Mouse (Mus musculus) activated CD4-positive, CD25-positive, alpha-beta regulatory T cell (primary cell): Measurements from ENCODE around the gene Ghdc. TPM values are rescaled to one million over a fixed set of nuclear protein-coding genes. Genes with fewer than 3 reads are reported as not detected.

Source experiments
- polyA plus RNA-seq, 2 experiments: library from polyadenylated mRNA; unstranded; fragments of 100-300 nt; shearing (Covaris generic); gene quantifications; one replicate each; pipeline ENCODE4 v1.2.1; 2017

Ghdc gene
- 1 to 10 TPM; 1.2 to 4.5 TPM for polyA plus RNA-seq

DNA sequence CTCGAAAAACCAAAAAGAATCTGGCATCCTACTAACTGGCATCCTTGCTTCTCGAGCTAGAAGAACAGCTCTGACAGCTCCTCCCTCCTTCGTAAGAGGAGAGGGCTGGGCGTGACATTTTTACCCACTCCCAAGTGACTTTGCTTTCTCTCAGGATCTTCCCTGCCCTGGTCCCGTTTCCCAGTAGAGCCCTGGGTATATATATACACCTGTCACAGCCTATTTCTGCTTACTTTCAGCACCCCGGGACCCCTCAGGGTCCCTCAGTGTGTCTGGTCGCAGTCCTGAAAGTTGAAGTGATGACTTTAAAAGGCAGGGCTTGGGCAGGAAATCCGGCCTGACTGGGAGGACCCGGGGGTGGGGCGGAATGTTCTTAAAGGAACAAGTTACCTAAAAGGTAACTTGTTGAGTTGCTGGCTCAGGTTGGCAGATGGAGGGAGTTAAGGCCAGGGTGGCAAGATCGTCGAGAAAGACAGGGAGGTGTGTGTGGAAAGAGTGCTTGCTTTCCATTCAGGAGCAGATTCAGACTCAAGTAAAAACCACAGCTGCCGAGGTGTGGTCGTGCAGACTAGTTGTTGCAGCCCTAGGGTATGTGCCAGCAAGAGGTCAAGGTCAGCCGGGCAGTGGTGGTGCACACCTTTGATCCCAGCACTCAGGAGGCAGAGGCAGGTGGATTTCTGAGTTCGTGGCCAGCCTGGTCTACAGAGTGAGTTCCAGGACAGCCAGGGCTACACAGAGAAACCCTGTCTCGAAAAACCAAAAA is at the start of gene Ghdc:
Ghdc (minus strand) TSS at position 312 of the 763 bp plus-strand sequence.

DNA sequence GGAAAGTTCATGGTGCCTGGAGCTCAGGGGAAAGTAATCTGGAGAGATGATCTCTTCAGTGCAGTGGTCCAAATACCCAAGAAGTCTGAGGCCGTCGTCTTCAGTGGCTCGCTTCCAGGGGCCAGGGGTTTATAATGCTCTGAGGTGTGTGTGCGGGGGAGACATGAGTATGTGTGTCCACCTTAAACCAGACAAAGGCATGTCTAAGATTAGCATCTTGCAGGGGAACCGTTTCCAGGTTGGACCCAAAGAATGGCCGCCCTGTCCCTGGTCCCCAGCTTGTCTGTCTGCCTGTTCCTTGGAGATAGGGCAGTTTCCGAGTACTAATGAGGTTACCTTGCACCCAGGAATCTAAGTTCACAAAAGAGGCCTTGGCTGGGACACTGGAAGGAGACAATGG is 7.9 kb downstream of the Ghdc start, which contains the start of gene Hcrt:
Hcrt (minus strand) TSS at position 101 of the 400 bp plus-strand sequence.

DNA sequence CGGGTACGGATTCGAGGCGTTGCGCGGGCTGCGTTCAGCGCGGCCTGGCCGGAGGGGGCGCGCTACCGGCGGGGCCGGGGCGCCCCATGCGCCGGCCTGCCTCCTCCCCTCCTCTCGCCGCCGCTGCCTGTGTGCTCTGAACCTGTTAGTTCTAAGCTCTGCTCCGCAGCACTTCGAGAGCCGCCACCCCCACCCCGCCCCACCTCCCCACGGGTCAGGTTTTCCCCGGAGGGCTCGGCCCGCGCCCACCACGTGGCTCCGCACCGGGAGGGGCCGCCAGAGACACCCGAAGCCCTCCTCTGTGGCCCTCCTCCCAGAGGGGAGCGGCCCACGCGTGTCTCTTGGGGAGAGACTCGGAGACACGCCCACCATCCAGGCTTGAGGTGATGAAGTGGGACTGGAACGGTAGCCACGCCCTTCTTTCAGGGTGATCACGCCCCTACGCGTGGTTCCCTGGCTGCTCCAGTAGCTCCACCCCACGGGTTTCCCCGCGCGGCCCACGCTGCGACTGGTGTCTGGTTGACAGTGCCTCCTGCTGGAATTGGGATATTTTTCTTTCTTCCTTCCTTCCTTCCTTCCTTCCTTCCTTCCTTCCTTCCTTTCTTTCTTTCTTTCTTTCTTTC is 11.0 kb downstream of the Ghdc start, which contains the start of gene Kcnh4:
Kcnh4 (minus strand) TSS at position 332 of the 623 bp plus-strand sequence.

DNA sequence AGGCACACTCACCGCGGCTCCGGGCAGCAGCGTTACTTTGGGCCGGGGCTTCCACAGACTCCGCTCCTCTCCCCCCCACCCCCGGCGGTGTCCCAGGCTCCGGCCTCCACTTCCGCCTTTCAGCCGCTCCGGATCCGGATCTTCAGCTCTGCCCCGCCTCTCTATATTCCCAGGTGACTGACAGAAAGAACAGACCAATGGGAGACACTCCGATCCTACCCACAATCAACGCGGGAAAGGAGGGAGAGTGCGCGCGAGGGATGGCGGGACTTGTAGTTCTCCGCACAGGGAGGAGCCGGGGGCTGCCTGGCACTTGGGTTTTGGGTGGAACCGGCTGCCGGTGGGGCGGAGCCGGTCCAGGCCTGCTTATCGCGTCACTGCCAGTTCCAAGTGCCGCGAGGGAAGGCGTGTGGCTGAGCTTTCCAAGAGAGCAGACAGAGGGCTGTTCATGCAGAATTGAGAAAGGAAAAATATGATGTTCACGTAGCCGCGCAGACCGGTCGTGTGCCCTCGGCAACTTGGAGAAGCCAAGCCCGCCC is 32.6 kb downstream of the Ghdc start, which contains the start of gene Rab5c:
Rab5c (minus strand) TSS at position 150 of the 539 bp plus-strand sequence.

Other genes starting within 250 kb of the Ghdc start
- 100 to 1,000 TPM in 1 of 2 experiments, 10 to 100 TPM in 1; 94.4 to 139 TPM for gene Acly, start 243.0 kb downstream of the Ghdc start, polyA plus RNA-seq
- gene Ttc25, start 225.3 kb downstream of the Ghdc start, polyA plus RNA-seq, result 1 to 10 TPM in 1 of 2 experiments, under 1 TPM in 1; 0.16 to 1.3 TPM
- 100 to 1,000 TPM; 373 to 396 TPM for gene Cnp, start 196.1 kb downstream of the Ghdc start, polyA plus RNA-seq
- 10 to 100 TPM; 28.6 to 31.5 TPM for gene Nkiras2, start 151.7 kb downstream of the Ghdc start, polyA plus RNA-seq
- gene Dnajc7, start 150.8 kb downstream of the Ghdc start, polyA plus RNA-seq, result 100 to 1,000 TPM; 424 to 540 TPM
- under 1 TPM; 0.23 to 0.85 TPM for gene Zfp385c, start 78.5 kb downstream of the Ghdc start, polyA plus RNA-seq
- gene Dhx58, start 66.7 kb downstream of the Ghdc start, polyA plus RNA-seq, result 10 to 100 TPM; 20.8 to 33.7 TPM
- 10 to 100 TPM; 41.8 to 50.3 TPM for gene Kat2a, start 58.5 kb downstream of the Ghdc start, polyA plus RNA-seq
- gene Hspb9, start 57.1 kb downstream of the Ghdc start, polyA plus RNA-seq, result 1 to 10 TPM in 1 of 2 experiments, under 1 TPM in 1; 0.65 to 1.3 TPM
- 100 to 1,000 TPM in 1 of 2 experiments, 10 to 100 TPM in 1; 75.3 to 112 TPM for gene Rab5c, start 32.7 kb downstream of the Ghdc start, polyA plus RNA-seq
- gene Kcnh4, start 11.0 kb downstream of the Ghdc start, polyA plus RNA-seq, result under 1 TPM in 1 of 2 experiments, not detected in 1; 0.04 TPM
- gene Hcrt, start 8.0 kb downstream of the Ghdc start, polyA plus RNA-seq, result not detected
- gene Stat5b, start 79.8 kb upstream of the Ghdc start, polyA plus RNA-seq, result 100 to 1,000 TPM in 1 of 2 experiments, 10 to 100 TPM in 1; 92.0 to 154 TPM
- 10 to 100 TPM; 75.2 to 88.1 TPM for gene Stat5a, start 88.4 kb upstream of the Ghdc start, polyA plus RNA-seq
- gene Stat3, start 168.6 kb upstream of the Ghdc start, polyA plus RNA-seq, result 100 to 1,000 TPM; 167 to 244 TPM
- gene Cavin1, start 199.9 kb upstream of the Ghdc start, polyA plus RNA-seq, result not detected
- gene Atp6v0a1, start 238.5 kb upstream of the Ghdc start, polyA plus RNA-seq, result 10 to 100 TPM in 1 of 2 experiments, 1 to 10 TPM in 1; 6.1 to 13.6 TPM